Mouse (Mus musculus) lung, embryonic 16.5 days (tissue): Measurements from ENCODE around the gene Rapsn. TPM values are rescaled to one million over a fixed set of nuclear protein-coding genes. Genes with fewer than 3 reads are reported as not detected.
"Not testable (repeated sequence)": the region's sequence is repeated elsewhere in the genome, so short reads cannot be mapped to it uniquely, and the experiment has no call there.

Experiments used
- ATAC-seq: fragments of 200-750 bp; cut with Nextera tagmentation; 2 replicates; pipeline ENCODE4 v1.8.0; 2017; ENCODE audit warnings: low read depth, mild to moderate bottlenecking, moderate library complexity
- H3K27ac ChIP-seq: fragments of 300-500 bp; sonication (generic); 2 replicates; pipeline ENCODE4 v1.5.1; 2014; ENCODE audit warnings: mild to moderate bottlenecking, control low read depth, low read length
- H3K27me3 ChIP-seq: fragments of 300-500 bp; sonication (generic); 2 replicates; pipeline ENCODE4 v1.6.1; 2014; ENCODE audit warnings: low read depth, low read length, mixed read lengths; ENCODE audit not compliant: control insufficient read depth, insufficient read depth
- H3K36me3 ChIP-seq: fragments of 300-500 bp; sonication (generic); 2 replicates; pipeline ENCODE4 v1.6.1; 2014; ENCODE audit warnings: low read length; ENCODE audit not compliant: control insufficient read depth, insufficient read depth
- H3K4me1 ChIP-seq: fragments of 300-500 bp; sonication (generic); replicated peaks from 2 replicates; pipeline ENCODE4 v1.6.1; 2014; ENCODE audit warnings: low read length, mixed read lengths; ENCODE audit not compliant: control insufficient read depth, insufficient read depth
- H3K4me2 ChIP-seq: fragments of 300-500 bp; sonication (generic); 2 replicates; pipeline ENCODE4 v1.6.1; 2014; ENCODE audit warnings: low read depth, low read length, control low read depth
- H3K4me3 ChIP-seq: fragments of 300-500 bp; sonication (generic); 2 replicates; pipeline ENCODE4 v1.5.1; 2014; ENCODE audit warnings: mild to moderate bottlenecking, low read length, control low read depth
- H3K9ac ChIP-seq: fragments of 300-500 bp; sonication (generic); 2 replicates; pipeline ENCODE4 v1.6.1; 2014; ENCODE audit warnings: low read length, control low read depth
- H3K9me3 ChIP-seq: fragments of 300-500 bp; sonication (generic); 2 replicates; pipeline ENCODE4 v1.6.1; 2016; ENCODE audit warnings: low read length; ENCODE audit not compliant: control insufficient read depth
- WGBS: fragments of 180-500 bp; shearing (Covaris S2); extraction: QIAGEN DNeasy Blood & Tissue Kit; methylation state at CpG from one replicate; pipeline ENCODE4 v1.1.7; 2014; 5-methylcytosine and 5-hydroxymethylcytosine counted together
- polyA plus RNA-seq: library from polyadenylated mRNA; unstranded; fragments of >200 nt; fragmentation: Nextera tagmentation; extraction: Ambion mirVana; gene quantifications from 2 replicates; pipeline ENCODE4 v1.2.1, GENCODE M21; 2015

Gene Rapsn
- polyA plus RNA-seq, 1 experiment from 2014 or later, result 2.0 TPM

GRCm38 (mm10) chr2:91045805-91046204 is 10.4 kb downstream of the Rapsn start:
- 68% methylated on average over 1 of the region's 1 CpGs for WGBS
- H3K27me3 ChIP-seq, H3K9ac ChIP-seq, H3K4me2 ChIP-seq, H3K27ac ChIP-seq, ATAC-seq, H3K4me3 ChIP-seq, H3K4me1 ChIP-seq, H3K9me3 ChIP-seq, H3K36me3 ChIP-seq: not testable (repeated sequence)

- ATAC-seq, result no peak
- no peaks in the 10 kb centered on the region for H3K36me3 ChIP-seq
- H3K9me3 ChIP-seq, result no peaks in the 10 kb centered on the region
- no peak overlapping the region for H3K27ac ChIP-seq
- H3K4me1 ChIP-seq, result no peaks in the 10 kb centered on the region
- H3K27me3 ChIP-seq, result no peaks in the 10 kb centered on the region
- 74% methylated on average over 9 of the region's 9 CpGs for WGBS
- no peak overlapping the region for H3K4me2 ChIP-seq
- no peak overlapping the region for H3K9ac ChIP-seq
- no peak overlapping the region for H3K4me3 ChIP-seq
Observed at GRCm38 (mm10) chr2:91047359-91047758, 11.9 kb downstream of the Rapsn start.

GRCm38 (mm10) chr2:91051917-91052316 is 16.5 kb downstream of the Rapsn start:
- peaks cover 12% of the 10 kb centered on the region; the same call in 1 of the 2 replicates for H3K36me3 ChIP-seq
- no peak for ATAC-seq
- H3K4me1 ChIP-seq, result peaks cover 7% of the 10 kb centered on the region
- H3K27ac ChIP-seq, result no peak overlapping the region
- H3K27me3 ChIP-seq, result no peaks in the 10 kb centered on the region
- WGBS, result 73% methylated on average over 3 of the region's 3 CpGs
- H3K9ac ChIP-seq, result no peak overlapping the region
- H3K4me2 ChIP-seq, result no peak overlapping the region
- no peaks in the 10 kb centered on the region for H3K9me3 ChIP-seq
- no peak overlapping the region for H3K4me3 ChIP-seq

- Histone ChIP-seq H3K4me3 (no peak overlapping the region), H3K4me2 (no peak overlapping the region), H3K4me1 (peaks cover 7% of the 10 kb centered on the region), H3K27ac (no peak overlapping the region), H3K27me3 (no peaks in the 10 kb centered on the region), H3K9ac (no peak overlapping the region), H3K36me3 (peaks cover 19% of the 10 kb centered on the region), H3K9me3 (no peaks in the 10 kb centered on the region)
- whole genome bisulfite sequencing, result 35% methylated on average over 2 of the region's 2 CpGs
- no peak for ATAC-seq
Observed at GRCm38 (mm10) chr2:91052752-91053151, 17.3 kb downstream of the Rapsn start.

- peak; percentile 60 for ATAC-seq
- peaks cover 7% of the 10 kb centered on the region for H3K4me1 ChIP-seq
- H3K9ac ChIP-seq, result peak overlapping the region; percentile 61
- H3K4me3 ChIP-seq, result peak overlapping the region; percentile 85
- H3K27me3 ChIP-seq, result no peaks in the 10 kb centered on the region
- H3K27ac ChIP-seq, result no peak overlapping the region
- no peaks in the 10 kb centered on the region for H3K9me3 ChIP-seq
- peaks cover 23% of the 10 kb centered on the region for H3K36me3 ChIP-seq
- peak overlapping the region; percentile 56 for H3K4me2 ChIP-seq
- 0% methylated on average over 6 of the region's 6 CpGs for WGBS
Observed at GRCm38 (mm10) chr2:91053181-91053933, 17.9 kb downstream of the Rapsn start.

- peaks cover 29% of the 10 kb centered on the region for H3K36me3 ChIP-seq
- no peaks in the 10 kb centered on the region for H3K27me3 ChIP-seq
- peak within 1 kb of the TSS; percentile 85 for H3K9ac ChIP-seq
- H3K27ac ChIP-seq, result peak within 1 kb of the TSS; percentile 79
- peak; percentile 99 for ATAC-seq
- H3K4me2 ChIP-seq, result peak within 1 kb of the TSS; percentile 71
- under 1% methylated on average over 40 of the region's 40 CpGs for WGBS
- H3K4me3 ChIP-seq, result peak within 1 kb of the TSS; percentile 85
- no peaks in the 10 kb centered on the region for H3K9me3 ChIP-seq
- peaks cover 7% of the 10 kb centered on the region for H3K4me1 ChIP-seq
Observed at GRCm38 (mm10) chr2:91053934-91054382, 18.5 kb downstream of the Rapsn start, which contains the start of gene Psmc3. Gene Psmc3 (plus strand): TSS chr2:91054009.

GRCm38 (mm10) chr2:91058435-91058834 is 23.0 kb downstream of the Rapsn start:
- Histone ChIP-seq H3K27ac (no peak overlapping the region), H3K9ac (no peak overlapping the region), H3K4me2 (no peak overlapping the region), H3K4me1 (peaks cover 7% of the 10 kb centered on the region), H3K4me3 (no peak overlapping the region), H3K9me3 (no peaks in the 10 kb centered on the region), H3K36me3 (peaks cover 53% of the 10 kb centered on the region), H3K27me3 (no peaks in the 10 kb centered on the region)
- 83% methylated on average over 5 of the region's 5 CpGs for WGBS
- no peak for ATAC-seq

- ATAC-seq, result no peak
- 93% methylated on average over 2 of the region's 2 CpGs for WGBS
- H3K4me3 ChIP-seq, result no peak overlapping the region
Observed at GRCm38 (mm10) chr2:91059376-91059775, 24.0 kb downstream of the Rapsn start.

GRCm38 (mm10) chr2:91060544-91061355 is 25.3 kb downstream of the Rapsn start:
- H3K4me3 ChIP-seq, result no peak overlapping the region
- H3K9ac ChIP-seq, result no peak overlapping the region
- no peaks in the 10 kb centered on the region for H3K4me1 ChIP-seq
- H3K27me3 ChIP-seq, result no peaks in the 10 kb centered on the region
- H3K36me3 ChIP-seq, result peaks cover 51% of the 10 kb centered on the region
- no peak overlapping the region for H3K27ac ChIP-seq
- H3K4me2 ChIP-seq, result no peak overlapping the region
- WGBS, result 72% methylated on average over 10 of the region's 10 CpGs
- no peak for ATAC-seq
- no peaks in the 10 kb centered on the region for H3K9me3 ChIP-seq

More at GRCm38 (mm10) chr2:91059376-91059775, 24.0 kb downstream of the Rapsn start:
- Histone ChIP-seq H3K27ac (no peak overlapping the region), H3K9me3 (no peaks in the 10 kb centered on the region), H3K36me3 (peaks cover 54% of the 10 kb centered on the region), H3K9ac (no peak overlapping the region), H3K4me1 (peaks cover 7% of the 10 kb centered on the region), H3K27me3 (no peaks in the 10 kb centered on the region), H3K4me2 (no peak overlapping the region)
